Mouse (Mus musculus) CH12.LX (cell line): ENCODE measurements at regions not wholly inside any gene's neighbourhood (a gene's known extent, or its start where the extent isn't known, plus 50 kb on each side); places are given as distances from the start of the nearest gene placed in this dataset.

Source experiments
- DNase-seq: peaks from one replicate; pipeline ENCODE4 v3.0.0-alpha.2; 2013; ENCODE audit errors: extremely low read depth
- H3K27ac ChIP-seq: 2 replicates; pipeline ENCODE4 v1.5.1; 2012; ENCODE audit warnings: low read depth, mild to moderate bottlenecking, control low read depth, moderate library complexity; ENCODE audit not compliant: insufficient read depth
- H3K27me3 ChIP-seq: replicated peaks from 2 replicates; pipeline ENCODE3; 2012; ENCODE audit warnings: inconsistent platforms
- H3K36me3 ChIP-seq, 2 experiments: replicated peaks in 1 of 2; 2 replicates each; pipeline versions ENCODE3 to v1.6.1; 2012; ENCODE audit warnings: inconsistent platforms in 1 of 2, low read length in 1 of 2, mild to moderate bottlenecking in 1 of 2, mixed read lengths in 1 of 2, moderate library complexity in 1 of 2; ENCODE audit not compliant: control insufficient read depth in 1 of 2, insufficient read depth in 1 of 2
- H3K4me1 ChIP-seq, 2 experiments: 2 replicates each; pipeline ENCODE4 v1.6.1; 2012; ENCODE audit warnings: inconsistent platforms in 1 of 2, moderate library complexity in 1 of 2; ENCODE audit not compliant: insufficient read depth in 2 of 2, control insufficient read depth in 1 of 2
- H3K4me2 ChIP-seq: 2 replicates; pipeline ENCODE4 v1.6.1; 2012; ENCODE audit warnings: low read depth, mild to moderate bottlenecking, control low read depth; ENCODE audit not compliant: poor library complexity, insufficient read depth, severe bottlenecking
- H3K4me3 ChIP-seq, 3 experiments: fragments of 150-350 bp in 1 of 3; sonication (generic) in 1 of 3; replicated peaks in 1 of 3; 2 replicates each; pipeline versions ENCODE3 to v1.5.1; 2011 to 2012; ENCODE audit warnings: low read depth in 2 of 3, low read length in 2 of 3, mild to moderate bottlenecking in 2 of 3, moderate library complexity in 2 of 3, control low read depth in 1 of 3, improper control_type of control experiment in 1 of 3, inconsistent platforms in 1 of 3, mixed read lengths in 1 of 3; ENCODE audit not compliant: poor library complexity in 1 of 3
- H3K79me2 ChIP-seq: replicated peaks from 2 replicates; pipeline ENCODE4 v1.6.1; 2012; ENCODE audit warnings: mild to moderate bottlenecking, moderate library complexity; ENCODE audit not compliant: control insufficient read depth, poor library complexity, insufficient read depth, severe bottlenecking; ENCODE audit errors: extremely low read depth
- H3K9ac ChIP-seq: 2 replicates; pipeline ENCODE4 v1.6.1; 2012; ENCODE audit warnings: low read depth, mild to moderate bottlenecking, control low read depth, moderate library complexity; ENCODE audit not compliant: insufficient read depth
- H3K9me3 ChIP-seq: replicated peaks from 2 replicates; pipeline ENCODE3; 2012; ENCODE audit warnings: low read length, inconsistent platforms, mixed read lengths
- CTCF ChIP-seq, 2 experiments: IDR thresholded peaks in 1 of 2; conservative IDR thresholded peaks in 1 of 2; 2 replicates each; pipeline ENCODE4 v1.5.1; 2011 to 2012; ENCODE audit warnings: low read depth in 2 of 2, low read length in 2 of 2, improper control_type of control experiment in 1 of 2, inconsistent platforms in 1 of 2, mild to moderate bottlenecking in 1 of 2, moderate library complexity in 1 of 2
- E2F4 ChIP-seq: IDR thresholded peaks from 2 replicates; pipeline ENCODE4 v1.6.1; 2011; ENCODE audit warnings: low read depth, low read length, improper control_type of control experiment; ENCODE audit not compliant: insufficient replicate concordance
- ELF1 ChIP-seq: IDR thresholded peaks from 2 replicates; pipeline ENCODE4 v1.6.1; 2014; ENCODE audit warnings: low read depth, mild to moderate bottlenecking, inconsistent platforms, low read length, improper control_type of control experiment
- EP300 ChIP-seq: IDR thresholded peaks from 2 replicates; pipeline ENCODE4 v1.6.1; 2011; ENCODE audit warnings: low read length, improper control_type of control experiment
- ETS1 ChIP-seq: conservative IDR thresholded peaks from 2 replicates; pipeline ENCODE4 v1.6.1; 2012; ENCODE audit warnings: low read depth, mild to moderate bottlenecking, inconsistent platforms, low read length, improper control_type of control experiment, moderate library complexity
- JUN ChIP-seq: IDR thresholded peaks from 2 replicates; pipeline ENCODE4 v1.6.1; 2011; ENCODE audit warnings: low read depth, mild to moderate bottlenecking, low read length, improper control_type of control experiment, moderate library complexity; ENCODE audit not compliant: insufficient read depth
- KAT2A ChIP-seq: IDR thresholded peaks from 2 replicates; pipeline ENCODE4 v1.6.1; 2012; ENCODE audit warnings: low read length, improper control_type of control experiment, inconsistent platforms; ENCODE audit not compliant: insufficient replicate concordance
- MAX ChIP-seq: IDR thresholded peaks from 2 replicates; pipeline ENCODE4 v1.6.1; 2011; ENCODE audit warnings: low read length, improper control_type of control experiment
- MAZ ChIP-seq: IDR thresholded peaks from 2 replicates; pipeline ENCODE4 v1.6.1; 2012; ENCODE audit warnings: low read depth, mild to moderate bottlenecking, inconsistent platforms, low read length, improper control_type of control experiment, moderate library complexity
- MEF2A ChIP-seq: IDR thresholded peaks from 2 replicates; pipeline ENCODE4 v1.6.1; 2014; ENCODE audit warnings: low read depth, mild to moderate bottlenecking, inconsistent platforms, low read length, improper control_type of control experiment, borderline replicate concordance
- POLR2A ChIP-seq: IDR thresholded peaks from 2 replicates; pipeline ENCODE4 v1.6.1; 2011; ENCODE audit warnings: low read depth, mild to moderate bottlenecking, improper control_type of control experiment, low read length
- SIN3A ChIP-seq: IDR thresholded peaks from 2 replicates; pipeline ENCODE4 v1.6.1; 2012; ENCODE audit warnings: low read length, improper control_type of control experiment, inconsistent platforms
- TBP ChIP-seq: conservative IDR thresholded peaks from 2 replicates; pipeline ENCODE4 v1.6.1; 2011; ENCODE audit warnings: low read depth, low read length, improper control_type of control experiment
- UBTF ChIP-seq: IDR thresholded peaks from 2 replicates; pipeline ENCODE4 v1.6.1; 2012; ENCODE audit warnings: low read depth, mild to moderate bottlenecking, inconsistent platforms, low read length, improper control_type of control experiment, moderate library complexity
- USF1 ChIP-seq: IDR thresholded peaks from 2 replicates; pipeline ENCODE4 v1.6.1; 2014; ENCODE audit warnings: low read depth, mild to moderate bottlenecking, inconsistent platforms, low read length, improper control_type of control experiment
- USF2 ChIP-seq: conservative IDR thresholded peaks from 2 replicates; pipeline ENCODE4 v1.6.1; 2011; ENCODE audit warnings: low read depth, low read length, improper control_type of control experiment
- ZMIZ1 ChIP-seq: IDR thresholded peaks from 2 replicates; pipeline ENCODE4 v1.6.1; 2012; ENCODE audit warnings: low read depth, mild to moderate bottlenecking, inconsistent platforms, low read length, improper control_type of control experiment
- ZNF384 ChIP-seq: IDR thresholded peaks from 2 replicates; pipeline ENCODE4 v1.6.1; 2012; ENCODE audit warnings: low read depth, low read length, improper control_type of control experiment, inconsistent platforms
- dilution Hi-C: fragments of 300-500 bp; cut with MboI; formaldehyde crosslinking; loops from 2 replicates; pipeline ENCODE4 v1.14.3; 2020; ENCODE audit warnings: low sequenced_read_pairs; ENCODE audit not compliant: extremely low pct_unique_long_range_greater_than_20kb, extremely low pct_ligation_motif_present
- in situ Hi-C: fragments of 300-500 bp; cut with MboI; formaldehyde crosslinking; loops from 3 replicates; pipeline ENCODE4 v1.14.3; 2019; ENCODE audit warnings: low sequenced_read_pairs, low pct_ligation_motif_present, low pct_unique_long_range_greater_than_20kb, mixed read lengths

DNA sequence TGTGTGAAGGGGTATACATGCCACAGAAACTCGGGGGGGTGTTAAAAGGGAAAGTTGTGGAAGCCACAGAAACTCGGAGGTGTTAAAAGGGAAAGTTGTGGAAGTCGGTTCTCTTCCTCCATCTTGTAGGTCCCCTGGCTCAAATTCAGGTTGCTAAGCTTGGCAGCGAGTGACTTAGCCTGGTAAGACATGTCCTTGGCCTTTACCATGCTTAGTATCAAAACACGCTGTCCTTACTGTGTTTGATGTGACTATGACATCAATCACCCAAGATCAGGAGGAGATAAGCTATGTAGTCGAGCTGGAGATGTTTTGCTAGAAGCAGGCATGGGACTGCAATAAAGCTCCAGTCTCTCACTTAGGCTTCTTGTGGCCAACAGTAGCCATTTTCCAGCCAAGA lies 74.4 kb upstream of the Acsl4 start:
- Histone ChIP-seq H3K4me3 (no peak overlapping the region), H3K27me3 (no peaks in the 10 kb centered on the region), H3K9ac (no peak overlapping the region), H3K79me2 (no peaks in the 10 kb centered on the region), H3K4me2 (no peak overlapping the region), H3K27ac (no peak overlapping the region), H3K4me1 (peaks cover 0 to 18% of the 10 kb centered on the region in 2 experiments; a peak in 2 of 4 replicates), H3K9me3 (no peaks in the 10 kb centered on the region), H3K36me3 (no peaks in the 10 kb centered on the region)
- in situ Hi-C loops (no loop called here), dilution Hi-C loops (no loop called here)
- no peak for DNase-seq
- TF ChIP-seq USF1 (no peak), ZMIZ1 (no peak), SIN3A (no peak), USF2 (no peak), ELF1 (no peak), UBTF (no peak), E2F4 (no peak), ETS1 (no peak), MEF2A (no peak)

DNA sequence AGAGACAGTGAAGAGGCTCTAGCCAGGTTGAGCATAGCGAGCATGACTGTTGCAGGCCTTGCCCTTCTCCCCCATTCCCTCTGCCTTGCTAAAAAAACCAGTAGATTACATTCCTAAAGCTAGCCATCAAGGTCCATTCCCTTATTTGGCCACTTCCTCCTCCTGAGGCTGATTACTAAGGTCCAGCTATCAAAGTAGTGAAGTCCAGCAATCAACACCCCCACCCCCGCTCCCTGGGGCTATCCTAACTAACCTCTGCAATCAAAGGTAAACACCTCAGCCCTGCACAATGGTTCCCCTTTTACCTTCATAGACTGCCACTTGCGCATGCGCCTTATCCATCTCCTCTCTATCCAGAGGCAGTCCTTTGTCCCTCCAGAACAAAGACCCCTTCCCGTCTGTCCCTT lies 77.5 kb upstream of the Acsl4 start:
- Histone ChIP-seq H3K4me2 (no peak overlapping the region), H3K36me3 (no peaks in the 10 kb centered on the region), H3K9ac (no peak overlapping the region), H3K9me3 (no peaks in the 10 kb centered on the region), H3K79me2 (no peaks in the 10 kb centered on the region), H3K4me3 (no peak overlapping the region), H3K27ac (no peak overlapping the region), H3K27me3 (no peaks in the 10 kb centered on the region), H3K4me1 (peaks cover 0 to 31% of the 10 kb centered on the region in 2 experiments; a peak in 2 of 4 replicates)
- in situ Hi-C loops: no loop called here
- no peak for DNase-seq
- TF ChIP-seq ETS1 (no peak), POLR2A (no peak)
- dilution Hi-C loops: no loop called here

DNA sequence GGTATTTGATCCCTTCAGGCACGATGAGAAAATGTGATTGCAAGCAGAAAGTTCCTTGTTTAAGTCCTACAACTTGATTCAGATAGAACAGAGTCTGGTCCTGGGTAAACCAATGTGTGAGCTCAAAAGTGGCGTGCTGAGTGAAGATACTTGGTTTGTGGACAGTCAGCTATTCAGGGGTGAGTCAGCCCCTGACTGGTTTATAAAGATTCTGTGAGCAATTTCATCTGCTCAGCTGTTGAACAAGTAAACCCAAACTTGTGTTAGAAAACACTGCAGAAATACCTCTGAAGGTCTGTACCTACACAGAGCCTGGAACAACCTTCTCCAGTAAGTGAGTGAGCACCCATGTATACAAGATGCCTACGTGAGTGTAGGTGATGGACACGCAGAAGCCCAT lies 78.1 kb upstream of the Acsl4 start:
- H3K27me3 ChIP-seq: no peaks in the 10 kb centered on the region
- no peak for TF ChIP-seq ZMIZ1
- no peak for TF ChIP-seq MAZ
- TF ChIP-seq EP300: no peak
- TF ChIP-seq JUN: no peak
- no peak for TF ChIP-seq ZNF384
- TF ChIP-seq CTCF (conservative IDR thresholded peaks at IDR 0.05 in 1 of 2, IDR thresholded peaks at IDR 0.05 in 1 of 2; ENCODE audit: low read depth in 2 of 2, low read length in 2 of 2): no peak
- no peak for TF ChIP-seq SIN3A
- no peak for TF ChIP-seq UBTF
- no peak for TF ChIP-seq POLR2A
- no peak for TF ChIP-seq USF2
- TF ChIP-seq MAX: no peak
- no peak for TF ChIP-seq KAT2A
- no peak for TF ChIP-seq TBP
- H3K27ac ChIP-seq: no peak overlapping the region
- in situ Hi-C loops (no loop called here), dilution Hi-C loops (no loop called here)
- no peak for DNase-seq
- H3K36me3 ChIP-seq: no peaks in the 10 kb centered on the region
- no peak overlapping the region for H3K4me3 ChIP-seq
- peaks cover 0 to 31% of the 10 kb centered on the region in 2 experiments; a peak in 2 of 4 replicates for H3K4me1 ChIP-seq
- no peak overlapping the region for H3K9ac ChIP-seq
- no peaks in the 10 kb centered on the region for H3K79me2 ChIP-seq
- no peaks in the 10 kb centered on the region for H3K9me3 ChIP-seq
- no peak overlapping the region for H3K4me2 ChIP-seq
